Mouse (Mus musculus) monocyte, adult 59 days (primary cell): ENCODE data around the gene Usp48. TPM values are rescaled to one million over a fixed set of nuclear protein-coding genes. Genes with fewer than 3 reads are reported as not detected.

ENCODE experiments used
- total RNA-seq, 2 experiments: library from RNA; stranded (reverse); gene quantifications; one replicate each; pipeline ENCODE4 v1.2.4; 2023

Gene Usp48
- total RNA-seq = 100 to 1,000 TPM; 157 to 158 TPM

DNA sequence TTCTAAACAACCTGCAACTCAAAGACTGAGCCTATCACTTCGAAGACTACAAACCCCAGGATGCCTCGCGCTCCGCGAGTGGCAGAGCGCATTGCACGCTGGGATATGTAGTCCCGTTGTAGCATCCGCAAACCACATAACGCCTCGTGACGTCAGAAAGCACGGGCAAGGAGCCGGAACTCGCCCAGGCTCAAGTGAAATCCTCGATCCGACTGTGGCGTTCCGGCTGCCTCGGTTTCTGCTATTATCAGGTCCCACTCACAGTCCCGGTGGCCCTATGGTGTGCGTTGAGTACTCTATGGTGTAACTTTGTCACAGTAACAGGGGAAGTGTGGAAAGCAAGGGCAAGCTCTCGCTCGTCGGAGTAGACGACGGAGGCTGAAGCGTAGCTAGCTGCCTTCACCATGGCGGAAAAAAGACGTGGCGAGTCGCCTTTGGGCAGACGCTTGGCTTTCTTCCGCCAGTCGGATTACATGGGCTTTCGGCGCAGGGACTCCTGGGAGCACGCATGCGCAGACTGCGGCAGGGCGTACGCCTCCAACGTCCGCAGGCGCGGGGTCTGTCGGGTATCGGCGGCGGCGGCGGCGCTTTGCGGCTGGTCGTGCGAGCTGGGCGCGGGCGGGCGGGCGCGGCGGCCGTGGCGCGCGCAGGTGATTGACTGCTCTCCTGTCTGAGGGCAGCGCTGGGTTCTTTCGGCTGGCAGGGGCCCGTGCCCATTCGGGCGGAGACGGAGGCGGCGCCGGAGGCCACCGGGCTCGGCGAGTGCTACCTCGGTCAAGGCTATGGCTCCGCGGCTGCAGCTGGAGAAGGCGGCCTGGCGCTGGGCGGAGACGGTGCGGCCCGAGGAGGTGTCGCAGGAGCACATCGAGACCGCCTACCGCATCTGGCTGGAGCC is at the start of gene Usp48:
Usp48 (plus strand) TSS at position 155 of the 895 bp plus-strand sequence.

DNA sequence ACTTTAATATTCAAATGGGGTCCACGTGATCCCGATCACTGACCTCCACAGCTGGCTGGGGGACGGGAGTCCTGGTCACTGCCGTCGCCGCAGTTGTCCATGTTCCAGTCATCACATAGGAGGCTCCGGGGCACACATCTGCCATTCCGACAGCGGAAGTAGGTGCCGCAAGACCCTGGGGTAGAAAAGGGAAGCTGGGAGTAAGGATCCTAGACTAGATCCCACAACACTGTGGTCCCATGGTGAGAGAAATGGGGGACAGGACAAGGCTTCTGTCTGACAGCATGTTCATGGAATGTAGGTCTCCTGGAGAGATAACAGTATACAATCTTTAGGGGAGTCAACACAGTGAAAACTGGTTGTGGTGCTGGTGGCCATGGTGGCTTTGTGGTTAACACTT is 19.1 kb upstream of the Usp48 start, which contains the start of gene Ldlrad2:
Ldlrad2 (minus strand) TSS at position 101 of the 400 bp plus-strand sequence.

DNA sequence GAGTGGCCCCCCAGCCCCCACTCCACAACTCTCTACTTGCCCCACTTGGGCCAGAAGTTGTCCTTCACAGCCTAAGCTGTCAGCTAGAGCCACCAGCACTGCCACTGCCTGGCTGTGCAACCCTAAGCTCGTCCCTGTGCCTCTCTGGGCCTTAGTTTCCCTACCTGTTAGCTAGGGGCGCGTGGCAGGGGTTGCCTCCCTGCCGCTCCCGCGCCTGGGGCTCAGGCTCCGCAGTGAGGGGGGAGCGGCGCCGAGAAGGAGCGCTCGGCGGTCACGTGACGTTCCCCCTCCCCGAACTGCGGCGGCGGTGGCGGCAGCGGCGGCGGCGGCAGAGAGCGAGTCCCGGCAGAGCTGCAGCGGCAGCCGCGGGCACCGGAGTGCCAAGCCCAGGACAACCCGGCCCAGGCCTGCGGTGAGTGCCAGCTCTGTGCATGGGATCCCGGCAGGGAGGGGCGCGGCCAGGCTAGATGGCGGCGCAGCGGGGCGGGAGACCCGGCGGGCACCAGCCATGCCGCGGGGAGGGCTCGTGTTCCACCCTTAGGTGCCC is 71.0 kb downstream of the Usp48 start, which contains the start of gene Rap1gap:
Rap1gap (plus strand) TSS at position 294 of the 547 bp plus-strand sequence.

Other genes starting within 250 kb of the Usp48 start
- 100 to 1,000 TPM; 574 to 635 TPM for gene Cdc42, start 236.0 kb upstream of the Usp48 start, total RNA-seq
- not detected for gene Cela3a, start 184.0 kb upstream of the Usp48 start, total RNA-seq
- under 1 TPM in 1 of 2 experiments, not detected in 1; 0.79 TPM for gene Cela3b, start 163.2 kb upstream of the Usp48 start, total RNA-seq
- gene 1700013G24Rik, start 140.5 kb upstream of the Usp48 start, total RNA-seq = not detected
- under 1 TPM; 0.33 to 0.58 TPM for gene Hspg2, start 125.0 kb upstream of the Usp48 start, total RNA-seq
- gene Ldlrad2, start 19.2 kb upstream of the Usp48 start, total RNA-seq = not detected
- gene Rap1gap, start 71.0 kb downstream of the Usp48 start, total RNA-seq = 1 to 10 TPM; 1.5 to 3.2 TPM
- under 1 TPM in 1 of 2 experiments, not detected in 1; 0.79 TPM for gene Alpl, start 202.6 kb downstream of the Usp48 start, total RNA-seq